ENCODE assay signal across 12 mouse cellular contexts in the genomic region with DNA sequence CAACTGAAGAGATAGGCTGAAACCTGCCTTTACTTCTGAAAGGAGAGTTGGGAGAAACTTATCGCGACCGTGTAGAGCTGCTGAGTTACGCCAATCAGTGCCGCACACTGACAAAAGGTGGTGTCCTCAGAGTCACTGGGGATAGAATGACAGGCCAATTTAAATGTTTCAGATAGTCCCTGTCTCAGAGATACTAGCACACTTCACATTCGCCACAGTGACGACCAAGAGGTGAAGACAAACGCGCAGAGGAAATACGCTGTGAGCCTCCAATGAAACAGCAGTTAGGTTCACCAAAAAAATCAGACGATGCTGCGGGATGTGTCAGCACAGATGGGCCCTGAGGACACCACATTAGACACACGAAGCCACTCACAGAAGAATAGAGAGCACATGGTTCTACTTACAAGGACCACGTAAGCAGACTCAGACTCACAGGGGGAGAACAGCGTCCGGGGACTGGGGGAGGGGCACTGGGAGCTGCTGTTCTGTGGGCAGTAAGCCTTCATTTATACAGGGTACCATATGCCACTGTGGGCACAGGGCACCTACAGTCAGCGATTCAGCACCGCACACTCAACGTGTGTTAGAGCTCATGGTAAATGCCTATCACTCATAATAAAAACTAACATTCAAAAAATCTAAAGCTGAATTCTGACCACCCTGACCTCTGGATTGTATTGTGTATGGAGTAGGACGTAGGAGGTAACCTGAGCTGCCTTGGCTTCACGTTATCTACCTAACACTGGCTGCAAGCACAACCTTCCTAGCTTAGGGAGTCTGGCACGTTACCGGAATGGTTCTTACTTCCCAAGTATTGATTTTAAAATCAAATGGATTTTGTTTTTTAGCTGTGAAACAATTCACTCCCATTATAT.
DNase-seq lines count a peak whose midpoint lies in the region; ATAC-seq and TF ChIP-seq lines count a peak whose summit lies in the region.
"Had no signal": no experiment of that assay in that cellular context is flagged by ENCODE, and none has a peak within 500 bp of the region (broad histone marks: within the 10 kb centered on the region; RNA-seq: fewer than 3 reads in every experiment).

No protein-coding gene starts in this region.

- H3K9ac ChIP-seq in heart, postnatal 0 days (replicated peaks; ENCODE audit: low read depth, low read length) = no peak overlapping the region
- H3K9ac ChIP-seq in embryonic facial prominence, embryonic 15.5 days = no peak overlapping the region
- no peak overlapping the region for H3K9ac ChIP-seq in limb, embryonic 11.5 days (ENCODE audit: low read length)
- H3K9ac ChIP-seq: limb, embryonic 13.5 days had no signal

- peak; percentile 18 for DNase-seq in heart, postnatal 0 days (ENCODE audit: low spot score)
- DNase-seq in heart, postnatal 4 days = no peak
- peak; percentile 35 for DNase-seq in embryo, embryonic 10 days (ENCODE audit: low spot score)
- peak; percentile 48 for DNase-seq in limb, embryonic 11.5 days (ENCODE audit: low spot score)
- DNase-seq in cerebellum, adult 11 months = no peak
- DNase-seq in testis, postnatal 14 days (ENCODE audit: low spot score) = no peak
- DNase-seq in kidney, adult 8-10 months = no peak
- DNase-seq: kidney, postnatal 25 days; lung, postnatal 4 days had no signal

- TF ChIP-seq CTCF in heart, postnatal 0 days (IDR thresholded peaks at IDR 0.05; ENCODE audit: low read depth) = no peak

- peaks cover 30% of the 10 kb centered on the region for H3K36me3 ChIP-seq in heart, postnatal 0 days (replicated peaks; ENCODE audit: control insufficient read depth, insufficient read depth, low read length)
- peaks cover 3% of the 10 kb centered on the region; the same call in 1 of the 2 replicates for H3K36me3 ChIP-seq in embryonic facial prominence, embryonic 15.5 days
- H3K36me3 ChIP-seq in limb, embryonic 11.5 days (ENCODE audit: control insufficient read depth, insufficient read depth, low read length) = no peaks in the 10 kb centered on the region

- TF ChIP-seq EP300 in heart, postnatal 0 days (IDR thresholded peaks at IDR 0.05; ENCODE audit: low read depth) = no peak

- H3K4me2 ChIP-seq in heart, postnatal 0 days (ENCODE audit: low read depth, low read length) = no peak overlapping the region
- H3K4me2 ChIP-seq in embryonic facial prominence, embryonic 15.5 days (replicated peaks) = peak overlapping the region; percentile 6; the same call in 1 of the 2 replicates
- no peak overlapping the region for H3K4me2 ChIP-seq in limb, embryonic 11.5 days (ENCODE audit: low read depth, severe bottlenecking)
- H3K4me2 ChIP-seq: limb, embryonic 13.5 days had no signal

- H3K9me3 ChIP-seq in heart, postnatal 0 days (replicated peaks; ENCODE audit: control insufficient read depth, low read length) = no peaks in the 10 kb centered on the region
- H3K9me3 ChIP-seq in embryonic facial prominence, embryonic 15.5 days (replicated peaks) = no peaks in the 10 kb centered on the region
- H3K9me3 ChIP-seq in limb, embryonic 11.5 days (ENCODE audit: control insufficient read depth, low read length) = no peaks in the 10 kb centered on the region
- H3K9me3 ChIP-seq: limb, embryonic 13.5 days had no signal

- H3K4me3 ChIP-seq in heart, postnatal 0 days (ENCODE audit: low read depth, low read length) = no peak overlapping the region
- no peak overlapping the region for H3K4me3 ChIP-seq in embryonic facial prominence, embryonic 15.5 days (replicated peaks)
- no peak overlapping the region for H3K4me3 ChIP-seq in limb, embryonic 11.5 days (ENCODE audit: low read depth, low read length)
- H3K4me3 ChIP-seq: limb, embryonic 13.5 days had no signal

- whole genome bisulfite sequencing in heart, postnatal 0 days = 55% methylated on average over 23 of the region's 23 CpGs
- WGBS in embryonic facial prominence, embryonic 15.5 days = 38% methylated on average over 23 of the region's 23 CpGs
- 63% methylated on average over 23 of the region's 23 CpGs for WGBS in limb, embryonic 11.5 days

- H3K27me3 ChIP-seq in heart, postnatal 0 days (ENCODE audit: control insufficient read depth, insufficient read depth, low read length) = no peaks in the 10 kb centered on the region
- H3K27me3 ChIP-seq in embryonic facial prominence, embryonic 15.5 days = no peaks in the 10 kb centered on the region
- H3K27me3 ChIP-seq in limb, embryonic 11.5 days (ENCODE audit: control insufficient read depth, insufficient read depth, low read length) = no peaks in the 10 kb centered on the region
- H3K27me3 ChIP-seq: limb, embryonic 13.5 days had no signal

- H3K27ac ChIP-seq in heart, postnatal 0 days (ENCODE audit: low read depth) = no peak overlapping the region
- H3K27ac ChIP-seq in embryonic facial prominence, embryonic 15.5 days (replicated peaks) = no peak overlapping the region
- H3K27ac ChIP-seq in limb, embryonic 11.5 days (replicated peaks; ENCODE audit: low read depth, low read length) = no peak overlapping the region
- H3K27ac ChIP-seq: limb, embryonic 13.5 days had no signal

- peaks cover 13% of the 10 kb centered on the region for H3K4me1 ChIP-seq in heart, postnatal 0 days (ENCODE audit: control insufficient read depth, insufficient read depth)
- H3K4me1 ChIP-seq in embryonic facial prominence, embryonic 15.5 days = peaks cover 20% of the 10 kb centered on the region
- H3K4me1 ChIP-seq in limb, embryonic 11.5 days (ENCODE audit: control insufficient read depth, insufficient read depth, low read length) = peaks cover 25% of the 10 kb centered on the region

- ATAC-seq in heart, postnatal 0 days (ENCODE audit: insufficient read depth, low read depth) = peak; percentile 39; the same call in 1 of the 2 replicates
- peak; percentile 47; the same call in 1 of the 2 replicates for ATAC-seq in embryonic facial prominence, embryonic 15.5 days (ENCODE audit: insufficient number of reproducible peaks, low FRiP score, low TSS enrichment, low read depth)
- ATAC-seq in limb, embryonic 11.5 days (ENCODE audit: insufficient number of reproducible peaks, low FRiP score, low TSS enrichment, low read depth) = peak; percentile 57
- ATAC-seq: activated CD4-positive, CD25-positive, alpha-beta regulatory T cell, adult 4 months had no signal

Comparison
In these comparisons a context has a peak if more than half of its experiments do, and no peak if none do; other contexts are left out.
1. DNase-seq: peak in heart, postnatal 0 days (single experiment), embryo, embryonic 10 days (single experiment) and limb, embryonic 11.5 days (single experiment); none in heart, postnatal 4 days (single experiment), cerebellum, adult 11 months (single experiment), testis, postnatal 14 days (single experiment) and kidney, adult 8-10 months (0 of 2).
2. Peak in every context shown above with its lines, with median percentiles within 50 percentile points of each other: ATAC-seq.